Mouse (Mus musculus): ENCODE results near the gene Grrp1.
"Not testable (repeated sequence)": the region's sequence is repeated elsewhere in the genome, so short reads cannot be mapped to it uniquely, and the experiment has no call there.

Gene Grrp1

GRCm38 (mm10) chr4:134271979-134272378 is 18.1 kb upstream of the Grrp1 start:
- DNase-seq (ENCODE audit: low read depth, low spot score), result no peak

GRCm38 (mm10) chr4:134269622-134270021 is 15.7 kb upstream of the Grrp1 start:
- DNase-seq (ENCODE audit: low read depth, low spot score), result not testable (repeated sequence)

- peak; percentile 93 for DNase-seq (ENCODE audit: low read depth, low spot score)
Observed at GRCm38 (mm10) chr4:134268102-134268655, 14.3 kb upstream of the Grrp1 start.

GRCm38 (mm10) chr4:134265860-134266585 is 12.1 kb upstream of the Grrp1 start:
- no peak for DNase-seq (ENCODE audit: low read depth, low spot score)

GRCm38 (mm10) chr4:134263191-134263590 is 9.3 kb upstream of the Grrp1 start:
- DNase-seq (ENCODE audit: low read depth, low spot score), result peak; percentile 89

GRCm38 (mm10) chr4:134258354-134258753 is 4.4 kb upstream of the Grrp1 start:
- no peak for DNase-seq (ENCODE audit: low read depth, low spot score)

- no peak for DNase-seq (ENCODE audit: low read depth, low spot score)
Observed at GRCm38 (mm10) chr4:134257198-134258009, 3.5 kb upstream of the Grrp1 start.

GRCm38 (mm10) chr4:134256407-134257197 is 2.7 kb upstream of the Grrp1 start:
- no peak for DNase-seq (ENCODE audit: low read depth, low spot score)

- no peak for DNase-seq (ENCODE audit: low read depth, low spot score)
Observed at GRCm38 (mm10) chr4:134255854-134256253, 1.9 kb upstream of the Grrp1 start.

- DNase-seq (ENCODE audit: low read depth, low spot score), result no peak
Observed at GRCm38 (mm10) chr4:134254835-134255234, 929 bp upstream of the Grrp1 start.

- no peak for DNase-seq (ENCODE audit: low read depth, low spot score)
Observed at GRCm38 (mm10) chr4:134252911-134253721, 790 bp downstream of the Grrp1 start.

GRCm38 (mm10) chr4:134252131-134252910 is 1.6 kb downstream of the Grrp1 start:
- DNase-seq (ENCODE audit: low read depth, low spot score), result peak; percentile 64

GRCm38 (mm10) chr4:134251241-134252130 is 2.4 kb downstream of the Grrp1 start:
- DNase-seq (ENCODE audit: low read depth, low spot score), result peak; percentile 60

- no peak for DNase-seq (ENCODE audit: low read depth, low spot score)
Observed at GRCm38 (mm10) chr4:134250930-134251240, 3.0 kb downstream of the Grrp1 start.

GRCm38 (mm10) chr4:134250116-134250929 is 3.6 kb downstream of the Grrp1 start:
- peak; percentile 25 for DNase-seq (ENCODE audit: low read depth, low spot score)

- DNase-seq (ENCODE audit: low read depth, low spot score), result peak; percentile 59
Observed at GRCm38 (mm10) chr4:134249651-134250050, 4.3 kb downstream of the Grrp1 start.

- no peak for DNase-seq (ENCODE audit: low read depth, low spot score)
Observed at GRCm38 (mm10) chr4:134246719-134247258, 7.1 kb downstream of the Grrp1 start, which contains the start of gene Gm30191. Gm30191 (plus strand) TSS chr4:134246935.

GRCm38 (mm10) chr4:134246256-134246655 is 7.7 kb downstream of the Grrp1 start:
- peak; percentile 63 for DNase-seq (ENCODE audit: low read depth, low spot score)

Measured in R1 (cell line).